Comparison of ENCODE assay signal across 35 mouse cellular contexts in genomic region chr6:14978201-14978600, GRCm38 (mm10).
"Had no signal": no experiment of that assay in that cellular context is flagged by ENCODE, and none has a peak within 500 bp of the region (broad histone marks: within the 10 kb centered on the region; RNA-seq: fewer than 3 reads in every experiment).

No protein-coding gene starts in this region.

- H3K4me2 ChIP-seq: heart, embryonic 11.5 days; heart, embryonic 12.5 days; heart, embryonic 13.5 days; heart, embryonic 15.5 days; hindbrain, embryonic 12.5 days; hindbrain, embryonic 13.5 days; hindbrain, embryonic 14.5 days; hindbrain, embryonic 15.5 days; intestine, embryonic 15.5 days; kidney, embryonic 15.5 days had no signal

- H3K27ac ChIP-seq: heart, adult 2 months; heart, embryonic 10.5 days; heart, embryonic 13.5 days; heart, embryonic 15.5 days; hindbrain, embryonic 12.5 days; hindbrain, embryonic 13.5 days; hindbrain, embryonic 14.5 days; hindbrain, embryonic 15.5 days; hindbrain, postnatal 0 days; intestine, embryonic 15.5 days; kidney, embryonic 15.5 days; kidney, postnatal 0 days; layer of hippocampus, adult 2 months had no signal

- ATAC-seq: hindbrain, embryonic 16.5 days; hindbrain, postnatal 0 days; inflammation-experienced regulatory T-cells, adult 6 months; intestine, embryonic 15.5 days; intestine, embryonic 16.5 days; intestine, postnatal 0 days had no signal

- H3K4me3 ChIP-seq: heart, adult 2 months; heart, embryonic 10.5 days; heart, embryonic 12.5 days; heart, embryonic 13.5 days; heart, embryonic 15.5 days; hindbrain, embryonic 12.5 days; hindbrain, embryonic 13.5 days; hindbrain, embryonic 15.5 days; intestine, embryonic 15.5 days; kidney, embryonic 15.5 days; layer of hippocampus, adult 2 months had no signal

- DNase-seq: heart, adult 2 months; heart, postnatal 10 days; heart, postnatal 14 days; heart, postnatal 36 days; heart, postnatal 4 days; kidney, adult 11 months; kidney, adult 18-20 months; kidney, adult 2 months; kidney, adult 8-10 months; kidney, adult 9 months; kidney, postnatal 10 days; kidney, postnatal 14 days; kidney, postnatal 25 days; kidney, postnatal 36 days; kidney, postnatal 4 days; layer of hippocampus, adult 9-11 months; layer of hippocampus, postnatal 36 days had no signal

- H3K36me3 ChIP-seq: heart, embryonic 10.5 days; heart, embryonic 12.5 days; heart, embryonic 13.5 days; heart, embryonic 15.5 days; hindbrain, embryonic 12.5 days; hindbrain, embryonic 13.5 days; hindbrain, embryonic 15.5 days; intestine, embryonic 15.5 days; kidney, embryonic 15.5 days had no signal

- H3K4me1 ChIP-seq: heart, embryonic 10.5 days; heart, embryonic 15.5 days; hindbrain, embryonic 12.5 days; hindbrain, embryonic 13.5 days; hindbrain, embryonic 15.5 days; intestine, embryonic 15.5 days; kidney, embryonic 15.5 days had no signal

- H3K27me3 ChIP-seq: heart, embryonic 12.5 days; heart, embryonic 13.5 days; heart, embryonic 15.5 days; hindbrain, embryonic 12.5 days; hindbrain, embryonic 13.5 days; hindbrain, embryonic 15.5 days; intestine, embryonic 15.5 days; kidney, embryonic 15.5 days had no signal

- H3K9me3 ChIP-seq: heart, embryonic 15.5 days; hindbrain, embryonic 12.5 days; hindbrain, embryonic 15.5 days; intestine, embryonic 15.5 days; kidney, embryonic 15.5 days had no signal

- H3K9ac ChIP-seq: heart, embryonic 12.5 days; heart, embryonic 13.5 days; heart, embryonic 15.5 days; hindbrain, embryonic 12.5 days; hindbrain, embryonic 13.5 days; hindbrain, embryonic 14.5 days; hindbrain, embryonic 15.5 days; intestine, embryonic 15.5 days; kidney, embryonic 15.5 days had no signal
